9 mouse cellular contexts compared by ENCODE assay signal in the genomic region with DNA sequence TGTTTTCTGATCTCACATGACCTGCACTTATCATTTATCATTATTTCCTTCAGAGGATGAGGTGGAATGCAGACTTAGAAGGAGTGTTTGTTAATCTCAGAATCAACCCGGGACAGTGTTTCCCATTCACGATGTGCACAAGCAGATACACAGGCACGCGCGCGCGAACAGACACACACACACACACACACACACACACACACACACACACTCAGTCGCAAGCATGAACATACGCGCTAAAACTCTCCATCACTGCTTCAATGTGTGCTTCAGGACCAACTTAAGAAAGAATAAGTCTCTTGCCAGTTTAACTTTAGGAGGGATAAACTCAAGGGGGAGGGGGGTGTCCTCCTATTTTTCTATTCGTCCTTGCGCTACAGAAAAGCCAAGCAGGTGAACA. TPM values are rescaled to one million over a fixed set of nuclear protein-coding genes. Genes with fewer than 3 reads are reported as not detected.
A peak's percentile ranks its signal among the peaks of the same experiment; 100 is the strongest.
DNase-seq lines count a peak whose midpoint lies in the region; ATAC-seq lines count a peak whose summit lies in the region.
"Had no signal": no experiment of that assay in that cellular context is flagged by ENCODE, and none has a peak within 500 bp of the region (broad histone marks: within the 10 kb centered on the region; RNA-seq: fewer than 3 reads in every experiment).

No protein-coding gene starts in this region.

- no peak for DNase-seq in kidney, postnatal 25 days
- peak; percentile 36 to 55 for DNase-seq in cerebellum, postnatal 25 days
- peak; percentile 12 for DNase-seq in hindbrain, embryonic 10.5 days (ENCODE audit: low spot score)
- DNase-seq in urinary bladder, postnatal 14 days (ENCODE audit: low spot score): no peak
- no peak for DNase-seq in adrenal gland, postnatal 14 days
- DNase-seq in spleen, postnatal 14 days (ENCODE audit: low spot score in 2 of 2): no peak

- no peak overlapping the region for H3K27ac ChIP-seq in kidney, embryonic 15.5 days
- H3K27ac ChIP-seq in hindbrain, embryonic 10.5 days: no peak overlapping the region
- peak overlapping the region; percentile 83 for H3K27ac ChIP-seq in midbrain, embryonic 16.5 days (ENCODE audit: low read length)

- peak overlapping the region; percentile 65 for H3K4me2 ChIP-seq in kidney, embryonic 15.5 days
- H3K4me2 ChIP-seq in midbrain, embryonic 16.5 days (ENCODE audit: low read length): peak overlapping the region; percentile 64

- H3K4me1 ChIP-seq in kidney, embryonic 15.5 days: no peaks in the 10 kb centered on the region
- no peaks in the 10 kb centered on the region; the same call in 1 of the 2 replicates for H3K4me1 ChIP-seq in hindbrain, embryonic 10.5 days (replicated peaks)
- H3K4me1 ChIP-seq in midbrain, embryonic 16.5 days (ENCODE audit: control insufficient read depth, insufficient read depth, low read length): no peaks in the 10 kb centered on the region

- ATAC-seq in kidney, embryonic 15.5 days (replicated peaks; ENCODE audit: low FRiP score): no peak
- ATAC-seq in midbrain, embryonic 16.5 days: peak; percentile 19; the same call in 1 of the 2 replicates
- ATAC-seq: Patski had no signal

- H3K9ac ChIP-seq in kidney, embryonic 15.5 days: no peak overlapping the region
- peak overlapping the region; percentile 65; the same call in 1 of the 2 replicates for H3K9ac ChIP-seq in midbrain, embryonic 16.5 days (ENCODE audit: low read depth, low read length)

- WGBS in kidney, embryonic 15.5 days: 20% methylated on average over 12 of the region's 12 CpGs
- WGBS in hindbrain, embryonic 10.5 days: 6% methylated on average over 12 of the region's 12 CpGs
- WGBS in midbrain, embryonic 16.5 days: 17% methylated on average over 12 of the region's 12 CpGs

- peak overlapping the region; percentile 38 for H3K4me3 ChIP-seq in kidney, embryonic 15.5 days (replicated peaks)
- H3K4me3 ChIP-seq in hindbrain, embryonic 10.5 days: peak overlapping the region; percentile 52
- peak overlapping the region; percentile 52 for H3K4me3 ChIP-seq in midbrain, embryonic 16.5 days (ENCODE audit: low read depth, low read length)

- no peaks in the 10 kb centered on the region for H3K36me3 ChIP-seq in kidney, embryonic 15.5 days
- H3K36me3 ChIP-seq in hindbrain, embryonic 10.5 days: no peaks in the 10 kb centered on the region
- no peaks in the 10 kb centered on the region for H3K36me3 ChIP-seq in midbrain, embryonic 16.5 days (ENCODE audit: control insufficient read depth, insufficient read depth, low read length)

- H3K27me3 ChIP-seq in kidney, embryonic 15.5 days: peaks cover 23% of the 10 kb centered on the region
- H3K27me3 ChIP-seq in hindbrain, embryonic 10.5 days (ENCODE audit: insufficient read depth, poor library complexity, severe bottlenecking): peaks cover 31% of the 10 kb centered on the region
- no peaks in the 10 kb centered on the region for H3K27me3 ChIP-seq in midbrain, embryonic 16.5 days (ENCODE audit: control insufficient read depth, insufficient read depth, low read depth, low read length)

- no peaks in the 10 kb centered on the region for H3K9me3 ChIP-seq in kidney, embryonic 15.5 days (replicated peaks)
- H3K9me3 ChIP-seq in hindbrain, embryonic 10.5 days: no peaks in the 10 kb centered on the region
- H3K9me3 ChIP-seq in midbrain, embryonic 16.5 days (replicated peaks; ENCODE audit: control insufficient read depth, low read length, poor library complexity, severe bottlenecking): no peaks in the 10 kb centered on the region

RNA-seq across cellular contexts. Expression of a gene that starts 0.4 kb away (rescaled TPM):
- polyA plus RNA-seq in kidney, embryonic 15.5 days (2015; fragmentation: Nextera tagmentation; extraction: Ambion mirVana): 0.74 and 0.75 TPM in 2 replicates
- 0.85 and 0.94 TPM in 2 replicates for polyA plus RNA-seq in hindbrain, embryonic 10.5 days (2016; fragmentation: Nextera tagmentation; extraction: Ambion mirVana)
- polyA plus RNA-seq in midbrain, embryonic 16.5 days (2015; fragmentation: Nextera tagmentation; extraction: Ambion mirVana): 42.2 and 42.5 TPM in 2 replicates
- total RNA-seq in adrenal gland, postnatal 14 days (2021): 0.26 and 0.56 TPM in 2 replicates
- polyA plus RNA-seq: Patski had no signal

Comparison
In these comparisons a context has a peak if more than half of its experiments do, and no peak if none do; other contexts are left out.
1. DNase-seq: peak in cerebellum, postnatal 25 days (2 of 2) and hindbrain, embryonic 10.5 days (single experiment); none in kidney, postnatal 25 days (0 of 2), urinary bladder, postnatal 14 days (single experiment), adrenal gland, postnatal 14 days (single experiment) and spleen, postnatal 14 days (0 of 2).
2. RNA of a gene that starts 0.4 kb away (polyA plus RNA-seq): 42.2 to 42.5 TPM in midbrain, embryonic 16.5 days; 0.85 to 0.94 TPM in hindbrain, embryonic 10.5 days and 0.74 to 0.75 TPM in kidney, embryonic 15.5 days; every median in the first group is over 10 times any median in the second.
3. Peak in every context shown above with its lines, with median percentiles within 50 percentile points of each other: H3K4me3 ChIP-seq.